Mouse (Mus musculus): ENCODE measurements at regions not wholly inside any gene's neighbourhood (a gene's known extent, or its start where the extent isn't known, plus 50 kb on each side); places are given as distances from the start of the nearest gene placed in this dataset.

DNA sequence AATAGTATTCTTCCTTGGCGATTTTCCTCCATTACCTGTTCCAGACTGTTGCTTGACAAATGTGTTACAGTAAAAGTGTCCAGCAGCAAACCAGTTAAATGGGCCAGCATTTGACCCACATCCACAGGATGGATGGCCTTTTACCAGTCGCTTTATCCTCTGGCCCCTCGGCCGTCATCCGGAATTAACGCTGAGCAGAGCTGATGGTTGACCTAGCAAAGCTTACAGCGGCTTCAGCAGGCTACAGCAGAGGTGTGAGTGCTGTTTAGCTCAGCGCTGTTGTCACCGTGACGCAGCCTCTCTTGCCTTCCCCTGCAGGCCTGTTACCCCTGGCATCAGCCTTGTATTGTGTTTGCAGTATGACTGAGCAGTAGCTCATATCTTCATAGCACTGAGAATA lies 159.8 kb upstream of the Eif4g2 start:
- no peak for DNase-seq (ENCODE audit: low read depth, low spot score)

DNA sequence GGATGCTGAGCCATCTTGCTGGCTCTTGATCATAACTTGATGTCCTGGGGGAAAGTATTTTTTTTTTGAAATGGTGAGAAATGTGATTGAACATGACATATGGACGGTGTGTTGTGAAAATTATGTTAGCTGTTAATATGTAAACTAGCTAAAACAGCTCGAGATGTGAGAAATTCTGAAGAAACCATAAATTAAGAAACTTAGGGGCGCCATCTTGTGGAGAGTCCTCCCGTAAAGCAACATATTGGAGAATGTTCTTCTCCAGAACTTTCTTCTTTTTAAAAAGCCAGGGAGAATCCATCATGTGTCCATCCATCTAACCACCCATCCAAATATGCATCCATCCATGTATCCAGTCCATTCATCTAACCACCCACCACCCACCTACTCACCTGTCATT lies 158.7 kb upstream of the Eif4g2 start:
- DNase-seq (ENCODE audit: low read depth, low spot score) = no peak

- no peak for DNase-seq (ENCODE audit: low read depth, low spot score)
Measured at GRCm38 (mm10) chr7:111240234-111240826, 157.5 kb upstream of the Eif4g2 start.

DNA sequence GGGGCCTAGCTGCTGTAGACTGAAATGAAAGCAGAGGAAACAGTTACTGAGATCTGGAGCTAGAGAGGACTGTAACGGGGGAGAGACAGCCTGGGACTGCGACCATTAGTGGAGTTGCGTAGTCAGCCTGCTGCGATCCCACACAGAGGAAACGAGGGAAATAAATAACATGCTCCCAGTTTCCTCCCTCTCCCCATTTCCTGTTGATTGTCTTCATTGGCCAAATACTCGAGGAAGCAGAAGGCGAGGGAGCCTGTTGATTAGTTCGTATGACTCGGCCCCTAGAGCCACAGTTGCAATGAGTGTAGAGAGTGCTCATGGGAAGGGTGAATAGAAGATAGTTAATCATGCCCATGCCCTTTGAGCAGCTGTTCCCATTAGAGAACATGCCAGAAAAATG lies 155.0 kb upstream of the Eif4g2 start:
- no peak for DNase-seq (ENCODE audit: low read depth, low spot score)

- no peak for DNase-seq (ENCODE audit: low read depth, low spot score)
Measured at GRCm38 (mm10) chr7:111230630-111231029, 147.8 kb upstream of the Eif4g2 start.

- no peak for DNase-seq (ENCODE audit: low read depth, low spot score)
Measured at GRCm38 (mm10) chr7:111227082-111227481, 144.3 kb upstream of the Eif4g2 start.

DNA sequence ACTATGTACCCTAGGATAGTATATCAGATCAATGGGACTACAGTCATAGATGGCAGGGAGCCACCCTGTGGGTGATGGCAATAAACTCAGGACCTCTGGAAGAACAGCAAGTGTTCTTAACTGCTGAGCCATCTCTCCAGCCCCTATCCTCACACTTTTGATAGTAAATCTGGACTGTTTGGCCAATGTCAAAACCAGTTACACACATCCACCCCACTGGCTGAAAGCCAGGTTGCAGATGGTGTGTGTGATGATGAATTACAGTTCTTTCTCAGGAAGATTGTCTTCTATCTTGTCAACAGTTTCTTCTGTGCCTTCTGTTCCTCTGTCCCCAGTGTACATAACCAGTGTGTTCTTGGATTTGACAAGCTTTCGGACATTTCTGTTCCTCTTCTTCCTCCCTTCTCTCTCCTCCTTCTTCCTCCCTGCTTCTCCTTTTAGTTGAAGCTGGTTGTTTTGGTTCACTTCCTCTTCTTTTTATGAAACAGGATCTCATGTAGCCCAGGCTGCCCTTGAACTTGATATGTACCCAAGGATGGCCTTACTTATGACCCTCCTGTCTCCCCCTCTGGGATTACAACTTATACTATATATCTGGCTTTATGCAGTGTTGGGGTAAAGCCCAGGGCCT lies 143.3 kb upstream of the Eif4g2 start:
- no peak for DNase-seq (ENCODE audit: low read depth, low spot score)

DNA sequence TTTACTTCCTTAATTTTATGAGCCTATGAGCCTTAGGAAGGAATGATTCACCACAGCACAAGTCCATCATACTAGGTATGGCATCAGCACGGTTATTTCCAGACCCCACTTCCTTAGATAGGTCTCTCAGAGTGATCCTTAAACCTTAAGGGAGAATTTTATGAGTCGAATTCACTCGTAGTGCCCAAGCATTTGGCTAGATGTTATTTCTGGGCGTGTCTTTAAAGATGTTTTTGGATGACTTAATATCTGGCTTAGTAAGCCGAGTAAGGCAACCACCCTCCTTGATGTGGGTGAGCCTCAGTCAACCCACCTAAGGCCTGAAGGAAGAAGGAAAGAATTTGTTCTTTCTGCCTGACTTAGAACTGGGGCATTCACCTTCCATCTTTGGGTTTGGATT lies 132.8 kb upstream of the Eif4g2 start:
- DNase-seq (ENCODE audit: low read depth, low spot score) = no peak

DNA sequence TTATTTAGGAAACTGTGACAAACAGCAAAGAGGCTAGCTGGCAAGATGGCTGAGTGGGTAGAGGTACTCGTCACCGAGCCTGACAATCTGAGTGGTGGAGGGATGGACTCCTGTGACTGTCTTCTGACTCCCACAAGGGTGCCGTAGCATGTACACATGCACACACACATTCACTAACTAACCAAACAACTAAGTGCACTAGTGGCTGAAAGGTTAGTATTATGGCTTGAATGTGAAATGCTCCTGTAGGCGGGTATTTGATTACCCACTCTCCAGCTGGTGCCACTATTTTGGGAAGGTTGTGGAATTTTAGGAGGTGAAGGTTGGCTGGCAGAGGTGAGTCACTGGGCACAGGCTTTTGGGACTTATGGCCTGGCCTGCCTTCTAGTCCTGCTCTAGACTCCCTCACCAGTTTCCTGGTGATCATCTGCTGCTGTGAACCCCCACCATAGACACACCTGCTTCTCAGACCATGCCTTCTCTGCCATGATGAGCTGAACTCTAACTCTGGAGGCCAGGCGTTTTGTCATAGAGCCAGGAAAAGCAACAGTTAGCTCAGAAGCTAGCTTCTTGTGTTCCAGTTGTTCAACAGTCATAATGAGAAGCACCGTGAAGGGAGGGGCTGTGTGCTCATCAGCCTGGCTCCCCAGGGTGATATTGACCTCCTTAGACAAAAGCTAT lies 131.5 kb upstream of the Eif4g2 start:
- DNase-seq (ENCODE audit: low read depth, low spot score) = no peak

GRCm38 (mm10) chr7:111212188-111212587 lies 129.4 kb upstream of the Eif4g2 start:
- DNase-seq (ENCODE audit: low read depth, low spot score) = no peak

- no peak for DNase-seq (ENCODE audit: low read depth, low spot score)
Measured at GRCm38 (mm10) chr7:111211641-111212040, 128.8 kb upstream of the Eif4g2 start.

DNA sequence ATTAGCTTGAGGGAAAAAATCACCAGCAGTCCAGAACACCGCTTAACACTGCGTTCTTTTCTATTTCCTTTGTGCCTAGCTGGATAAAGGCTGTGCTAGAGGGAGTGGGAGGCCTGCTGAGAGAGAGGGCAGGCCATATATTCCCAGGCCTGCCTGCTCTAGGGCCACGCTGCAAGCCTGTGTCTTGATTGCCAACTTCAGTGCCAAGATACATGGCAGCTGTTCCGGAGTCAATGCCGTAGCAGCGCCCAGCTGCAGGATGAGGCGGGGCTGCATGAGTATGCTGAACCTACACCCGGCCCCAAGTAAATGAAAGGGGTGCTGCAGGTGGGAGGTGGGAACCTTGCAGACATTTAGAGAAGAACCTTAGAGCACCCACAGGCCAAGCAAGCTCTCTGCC lies 127.5 kb upstream of the Eif4g2 start:
- DNase-seq (ENCODE audit: low read depth, low spot score) = no peak

DNA sequence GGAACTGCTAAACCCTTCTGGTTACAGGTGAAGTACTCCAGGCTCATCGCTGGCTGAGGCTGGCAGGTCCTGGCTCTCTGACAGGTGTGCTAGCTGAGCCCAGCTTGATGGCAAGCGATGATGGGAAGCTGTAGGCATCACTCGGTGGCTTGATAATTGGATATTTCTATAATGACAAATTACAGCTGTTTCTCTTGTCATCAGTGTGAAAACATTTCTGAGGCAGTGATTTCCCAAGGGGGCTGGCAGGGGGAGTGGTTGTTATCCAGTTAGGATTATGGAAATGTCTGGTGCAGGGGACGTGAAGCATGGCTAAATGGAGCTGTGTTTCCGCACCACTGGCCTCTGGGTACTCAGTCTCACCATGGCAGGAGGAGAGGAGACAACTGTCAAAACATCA lies 123.0 kb upstream of the Eif4g2 start:
- DNase-seq (ENCODE audit: low read depth, low spot score) = no peak

- DNase-seq (ENCODE audit: low read depth, low spot score) = no peak
Measured at GRCm38 (mm10) chr7:111198608-111199355, 116.0 kb upstream of the Eif4g2 start.

GRCm38 (mm10) chr7:111191674-111192073 lies 108.8 kb upstream of the Eif4g2 start:
- no peak for DNase-seq (ENCODE audit: low read depth, low spot score)

DNA sequence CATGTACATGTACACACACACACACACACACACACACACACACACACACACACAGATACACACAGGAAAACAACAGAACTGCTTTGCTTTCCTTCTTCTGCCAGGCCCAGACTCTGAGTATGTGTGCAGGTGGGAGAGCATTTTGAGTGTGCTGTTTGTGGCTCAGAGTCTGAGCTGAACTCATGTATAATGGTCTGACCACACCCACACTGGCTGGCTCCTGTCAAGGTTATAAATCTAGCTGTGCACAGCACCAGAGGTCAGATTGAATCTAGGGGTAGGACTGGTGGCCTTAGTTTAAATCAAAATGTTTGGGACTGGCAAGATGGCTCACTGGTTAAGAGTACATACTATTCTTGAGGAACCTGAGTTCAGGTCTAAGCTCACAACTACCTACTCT lies 108.4 kb upstream of the Eif4g2 start:
- DNase-seq (ENCODE audit: low read depth, low spot score) = no peak

GRCm38 (mm10) chr7:111189731-111190130 lies 106.9 kb upstream of the Eif4g2 start:
- no peak for DNase-seq (ENCODE audit: low read depth, low spot score)

DNA sequence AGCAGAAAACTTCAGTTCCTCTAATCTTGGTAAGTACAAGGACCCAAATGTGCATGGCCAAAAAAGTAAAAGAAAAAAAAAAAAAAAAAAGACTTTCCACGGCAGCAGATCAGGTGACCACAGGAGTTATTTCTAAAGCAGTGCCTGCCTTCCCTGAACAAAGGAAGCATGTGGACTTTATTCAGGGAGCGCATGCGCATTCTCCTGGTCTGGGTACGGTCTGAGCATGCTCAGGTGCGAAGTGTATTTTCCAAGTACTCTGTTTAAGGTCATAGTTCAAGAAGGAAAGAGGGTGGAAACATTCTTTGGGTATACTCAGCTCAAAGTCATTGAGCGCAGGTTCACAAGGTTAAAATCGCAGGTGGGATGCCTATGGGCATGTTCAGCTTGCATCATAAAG lies 103.1 kb upstream of the Eif4g2 start:
- peak; percentile 37 for DNase-seq (ENCODE audit: low read depth, low spot score)

- no peak for DNase-seq (ENCODE audit: low read depth, low spot score)
Measured at GRCm38 (mm10) chr7:111183512-111183911, 100.7 kb upstream of the Eif4g2 start.

DNA sequence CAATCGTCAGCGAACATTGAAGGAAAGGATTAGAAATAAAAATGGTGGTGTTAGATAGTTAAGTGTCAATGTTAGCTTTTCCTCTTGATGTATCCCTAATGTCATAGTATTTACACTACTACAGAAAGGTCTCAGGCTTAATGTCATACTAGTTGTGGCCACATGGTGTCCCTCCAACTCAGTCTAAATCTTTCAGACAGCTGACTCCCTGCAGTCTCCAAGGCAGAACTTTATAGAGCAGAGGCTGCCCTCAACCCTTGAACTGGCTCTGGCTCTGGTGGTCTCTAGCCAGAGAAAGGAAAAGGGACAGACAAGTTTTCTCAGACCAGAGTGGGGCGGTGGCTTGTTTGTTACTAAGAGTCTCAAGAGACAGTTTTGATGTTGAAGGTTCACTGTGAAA lies 99.5 kb upstream of the Eif4g2 start:
- peak; percentile 44 for DNase-seq (ENCODE audit: low read depth, low spot score)

DNA sequence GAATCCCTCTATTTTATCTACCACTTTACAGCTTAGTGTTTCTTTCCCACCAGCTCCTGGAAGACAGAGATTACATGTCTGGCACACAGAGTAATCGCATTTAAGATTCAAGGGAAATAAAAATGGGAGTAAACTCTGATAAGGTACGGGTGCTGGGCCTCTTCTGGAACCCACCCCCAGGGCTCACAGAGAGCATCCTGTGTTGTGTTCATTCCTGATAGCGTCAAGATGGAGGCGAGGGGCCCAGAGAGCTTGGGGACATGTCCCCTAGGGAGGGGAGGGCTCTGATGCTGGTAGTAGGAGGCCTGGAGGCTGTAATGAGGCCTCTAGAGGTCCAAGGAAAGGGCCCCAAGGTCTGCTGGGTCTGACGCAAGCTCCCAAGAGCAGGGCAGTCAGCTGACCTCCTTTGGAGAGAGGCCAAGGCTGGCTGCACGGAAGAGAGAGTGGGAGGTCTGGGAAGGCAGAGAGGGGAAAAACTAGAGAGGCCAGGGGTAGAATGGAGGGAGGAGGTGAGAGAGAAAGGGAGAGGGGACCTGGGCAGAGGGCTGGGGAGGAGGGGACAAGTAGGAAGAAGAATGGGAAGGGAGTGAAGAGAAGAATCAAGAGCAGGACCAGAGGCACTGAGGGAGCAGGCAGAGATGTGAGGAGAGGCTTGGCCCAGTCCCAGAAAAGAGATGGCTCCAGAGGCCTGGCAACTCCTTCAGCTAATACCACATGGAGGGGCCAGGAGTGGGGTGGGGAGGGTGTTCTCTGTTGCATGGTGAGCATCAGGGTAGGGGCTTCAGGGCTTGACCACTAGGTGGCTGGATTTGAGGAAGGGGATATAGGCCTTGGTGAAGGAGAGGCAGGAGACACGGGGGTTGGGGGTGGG lies 96.8 kb upstream of the Eif4g2 start:
- DNase-seq (ENCODE audit: low read depth, low spot score) = no peak

Measured in R1 (cell line).